Mouse (Mus musculus): ENCODE results near the gene Fmo5. TPM values are rescaled to one million over a fixed set of nuclear protein-coding genes. Genes with fewer than 3 reads are reported as not detected.

The Fmo5 gene
- polyA plus RNA-seq, 1 experiment from 2014 or later: 1.1 TPM

GRCm38 (mm10) chr3:97699061-97699460, 70.5 kb downstream of the Fmo5 start:
- no peak for ATAC-seq
- no peaks in the 10 kb centered on the region for H3K4me1 ChIP-seq (ENCODE audit: control insufficient read depth, insufficient read depth, low read depth, low read length)
- no peaks in the 10 kb centered on the region for H3K9me3 ChIP-seq (ENCODE audit: control insufficient read depth, low read length)
- H3K36me3 ChIP-seq (ENCODE audit: control insufficient read depth, insufficient read depth, low read length): peaks cover 31% of the 10 kb centered on the region
- H3K4me3 ChIP-seq (ENCODE audit: low read length): no peak overlapping the region
- no peak overlapping the region for H3K9ac ChIP-seq (ENCODE audit: low read depth, low read length)
- H3K27me3 ChIP-seq (replicated peaks; ENCODE audit: control insufficient read depth, insufficient read depth, low read length): no peaks in the 10 kb centered on the region
- WGBS: 83% methylated on average over 3 of the region's 3 CpGs
- H3K27ac ChIP-seq (ENCODE audit: low read depth, low read length): no peak overlapping the region
- no peak overlapping the region for H3K4me2 ChIP-seq (ENCODE audit: low read length)

DNA sequence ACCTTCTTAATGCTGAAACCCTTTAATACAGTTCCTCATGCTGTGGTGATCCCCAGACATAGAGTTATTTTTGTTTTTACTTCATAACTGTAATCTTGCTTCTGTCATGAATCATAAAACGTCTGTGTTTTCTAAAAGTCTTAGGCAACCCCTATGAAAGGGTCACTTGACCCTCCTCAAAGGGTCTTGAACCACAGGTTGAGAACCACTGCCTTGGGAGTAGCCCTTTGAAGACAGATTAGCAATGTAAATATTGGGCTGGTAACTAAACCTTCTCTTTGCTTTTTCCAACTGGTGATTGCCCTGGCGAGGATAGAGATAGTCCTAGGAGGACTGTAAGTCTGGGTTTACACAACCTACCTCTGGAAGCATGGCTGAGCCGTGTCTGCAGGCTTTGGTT, 72.6 kb downstream of the Fmo5 start:
- Histone ChIP-seq H3K36me3 (ENCODE audit: control insufficient read depth, insufficient read depth, low read length) (peaks cover 19% of the 10 kb centered on the region; the same call in 1 of the 2 replicates), H3K27me3 (replicated peaks; ENCODE audit: control insufficient read depth, insufficient read depth, low read length) (no peaks in the 10 kb centered on the region), H3K9me3 (ENCODE audit: control insufficient read depth, low read length) (no peaks in the 10 kb centered on the region), H3K27ac (ENCODE audit: low read depth, low read length) (no peak overlapping the region), H3K9ac (ENCODE audit: low read depth, low read length) (no peak overlapping the region), H3K4me1 (ENCODE audit: control insufficient read depth, insufficient read depth, low read depth, low read length) (no peaks in the 10 kb centered on the region), H3K4me2 (ENCODE audit: low read length) (no peak overlapping the region), H3K4me3 (ENCODE audit: low read length) (no peak overlapping the region)
- 79% methylated on average over 3 of the region's 3 CpGs for WGBS
- no peak for ATAC-seq

- Histone ChIP-seq H3K9me3 (ENCODE audit: control insufficient read depth, low read length) (no peaks in the 10 kb centered on the region), H3K9ac (ENCODE audit: low read depth, low read length) (no peak overlapping the region), H3K4me2 (ENCODE audit: low read length) (no peak overlapping the region), H3K27ac (ENCODE audit: low read depth, low read length) (no peak overlapping the region), H3K27me3 (replicated peaks; ENCODE audit: control insufficient read depth, insufficient read depth, low read length) (no peaks in the 10 kb centered on the region), H3K4me3 (ENCODE audit: low read length) (no peak overlapping the region), H3K36me3 (ENCODE audit: control insufficient read depth, insufficient read depth, low read length) (peaks cover 14% of the 10 kb centered on the region; the same call in 1 of the 2 replicates), H3K4me1 (ENCODE audit: control insufficient read depth, insufficient read depth, low read depth, low read length) (no peaks in the 10 kb centered on the region)
- WGBS: 93% methylated on average over 11 of the region's 11 CpGs
- no peak for ATAC-seq
Measured at GRCm38 (mm10) chr3:97702448-97703080, 74.0 kb downstream of the Fmo5 start.

Small RNAs within 50 kb of the gene (microRNA-seq; reads per million reads assigned to microRNA genes)
- gene Mir7225: not detected

Other genes with a start within 250 kb of the Fmo5 start
- gene Olfr1402, start 206.8 kb upstream of the Fmo5 start, polyA plus RNA-seq (2015; fragmentation: Nextera tagmentation; extraction: Ambion mirVana): not detected in 2 replicates
- gene Chd1l, start 18.6 kb upstream of the Fmo5 start, polyA plus RNA-seq (2015; fragmentation: Nextera tagmentation; extraction: Ambion mirVana): 5.8 and 6.3 TPM in 2 replicates
- 17.5 and 18.7 TPM in 2 replicates for gene Prkab2, start 29.4 kb downstream of the Fmo5 start, polyA plus RNA-seq (2015; fragmentation: Nextera tagmentation; extraction: Ambion mirVana)
- gene Gm17651, start 45.9 kb downstream of the Fmo5 start, polyA plus RNA-seq (2015; fragmentation: Nextera tagmentation; extraction: Ambion mirVana): not detected in 2 replicates